Mouse (Mus musculus) limb, embryonic 15.5 days (tissue): ENCODE measurements around the gene Tmem189. TPM values are rescaled to one million over a fixed set of nuclear protein-coding genes. Genes with fewer than 3 reads are reported as not detected.
"Not testable (repeated sequence)": the region's sequence is repeated elsewhere in the genome, so short reads cannot be mapped to it uniquely, and the experiment has no call there.

ENCODE experiments used
- ATAC-seq: fragments of 200-750 bp; cut with Nextera tagmentation; 2 replicates; pipeline ENCODE4 v1.8.0; 2017; ENCODE audit warnings: low read depth, moderate TSS enrichment; ENCODE audit not compliant: insufficient number of reproducible peaks, low FRiP score, low TSS enrichment
- H3K27ac ChIP-seq: fragments of 300-500 bp; sonication (generic); 2 replicates; pipeline ENCODE4 v1.5.1; 2015; ENCODE audit warnings: moderate library complexity, mild to moderate bottlenecking, inconsistent platforms
- H3K27me3 ChIP-seq: fragments of 300-500 bp; sonication (generic); 2 replicates; pipeline ENCODE4 v1.6.1; 2015; ENCODE audit warnings: inconsistent platforms
- H3K36me3 ChIP-seq: fragments of 300-500 bp; sonication (generic); 2 replicates; pipeline ENCODE4 v1.6.1; 2015; ENCODE audit warnings: inconsistent platforms
- H3K4me1 ChIP-seq: fragments of 300-500 bp; sonication (generic); 2 replicates; pipeline ENCODE4 v1.6.1; 2015; ENCODE audit warnings: inconsistent platforms
- H3K4me2 ChIP-seq: fragments of 300-500 bp; sonication (generic); 2 replicates; pipeline ENCODE4 v1.6.1; 2015; ENCODE audit warnings: mild to moderate bottlenecking, inconsistent platforms
- H3K4me3 ChIP-seq: fragments of 300-500 bp; sonication (generic); 2 replicates; pipeline ENCODE4 v1.5.1; 2015; ENCODE audit warnings: mild to moderate bottlenecking, inconsistent platforms
- H3K9ac ChIP-seq: fragments of 300-500 bp; sonication (generic); 2 replicates; pipeline ENCODE4 v1.6.1; 2015; ENCODE audit warnings: inconsistent platforms
- H3K9me3 ChIP-seq: fragments of 300-500 bp; sonication (generic); 2 replicates; pipeline ENCODE4 v1.6.1; 2016; ENCODE audit warnings: inconsistent platforms
- WGBS: fragments of 180-500 bp; shearing (Covaris S2); methylation state at CpG from one replicate; pipeline ENCODE4 v1.1.7; 2015; 5-methylcytosine and 5-hydroxymethylcytosine counted together
- polyA plus RNA-seq: library from polyadenylated mRNA; unstranded; fragments of >200 nt; fragmentation: Nextera tagmentation; extraction: Ambion mirVana; gene quantifications from 2 replicates; pipeline ENCODE4 v1.2.1, GENCODE M21; 2015

The Tmem189 gene
- polyA plus RNA-seq, 1 experiment from 2014 or later = 36.2 TPM

DNA sequence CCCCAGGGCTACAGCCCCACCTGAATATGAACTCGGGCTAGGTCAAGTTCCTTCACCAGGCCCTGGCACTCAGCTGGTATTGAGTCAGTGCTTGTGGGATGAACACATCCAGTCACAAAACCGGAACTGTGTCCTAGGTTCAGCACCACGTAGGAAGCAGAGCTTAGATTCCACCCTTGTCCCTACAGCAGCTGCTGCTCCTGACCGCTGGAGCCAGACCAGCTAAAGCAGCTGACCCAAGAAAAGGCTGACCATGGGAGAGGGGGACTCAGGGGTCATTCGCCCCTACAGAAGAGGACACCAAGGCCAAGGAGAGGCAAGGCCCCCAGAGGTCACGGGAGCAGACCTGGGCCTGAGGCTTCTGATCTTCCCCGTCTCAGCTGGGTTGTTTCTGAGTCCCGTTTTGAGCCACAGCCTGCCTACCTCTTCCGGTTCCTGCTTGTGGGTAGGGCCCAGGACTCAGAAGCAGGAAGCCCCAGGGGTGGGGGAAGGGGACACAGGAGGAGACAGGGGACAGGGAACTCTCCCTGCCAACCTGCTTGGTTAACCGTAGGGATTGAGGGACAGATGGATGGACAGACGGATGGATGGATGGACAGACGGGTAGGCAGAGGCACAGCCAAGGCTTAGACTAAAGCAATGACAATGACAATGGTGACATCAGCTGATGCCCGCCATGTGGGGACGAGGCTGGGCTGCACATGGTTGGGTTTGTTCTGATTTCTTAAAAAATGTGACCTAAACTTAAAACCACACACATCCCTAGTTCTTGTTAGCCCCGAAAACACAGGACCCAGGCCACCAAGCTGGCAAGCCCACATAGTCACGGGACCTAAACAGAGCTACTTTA lies 32.8 kb downstream of the Tmem189 start:
- Histone ChIP-seq H3K27me3 (no peaks in the 10 kb centered on the region), H3K4me1 (peaks cover 40% of the 10 kb centered on the region), H3K27ac (peak overlapping the region; percentile 12; the same call in 1 of the 2 replicates), H3K4me3 (no peak overlapping the region), H3K36me3 (peaks cover 32% of the 10 kb centered on the region), H3K9me3 (no peaks in the 10 kb centered on the region), H3K9ac (no peak overlapping the region), H3K4me2 (no peak overlapping the region)
- no peak for ATAC-seq
- WGBS = 81% methylated on average over 16 of the region's 16 CpGs

DNA sequence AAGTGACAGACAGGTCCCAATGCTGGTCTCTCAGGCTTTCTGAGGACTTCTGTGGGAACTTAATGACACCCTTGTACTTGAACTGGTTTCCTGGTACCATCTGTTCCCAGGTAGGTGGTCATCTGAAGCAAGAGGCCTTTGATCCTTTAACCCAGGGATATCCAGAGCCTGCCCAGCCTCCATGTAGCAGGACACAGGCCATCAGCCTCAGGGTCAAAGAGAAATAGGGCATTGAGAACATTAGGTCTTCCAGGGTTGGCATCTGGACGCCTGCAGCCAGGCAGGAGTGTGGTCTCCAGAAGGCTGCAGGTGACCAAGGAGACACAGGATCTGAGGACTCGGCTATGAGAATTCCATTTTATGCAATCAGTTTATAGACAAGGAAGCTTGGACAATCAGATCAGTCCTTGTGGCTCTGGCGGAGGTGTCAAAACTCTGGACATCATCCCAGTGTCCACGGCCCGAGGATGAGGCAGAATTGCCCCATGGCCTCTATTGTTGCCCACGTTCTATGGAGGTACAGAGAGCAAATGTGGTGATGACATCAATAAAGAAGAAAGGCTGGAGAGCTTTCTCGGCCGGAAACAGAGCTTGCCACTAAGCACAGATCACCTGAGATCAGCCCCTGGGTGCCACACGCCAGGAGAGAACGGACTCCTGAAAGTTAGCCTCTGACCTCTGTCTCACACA lies 34.6 kb downstream of the Tmem189 start:
- H3K9me3 ChIP-seq = no peaks in the 10 kb centered on the region
- H3K4me1 ChIP-seq = peaks cover 28% of the 10 kb centered on the region
- H3K4me2 ChIP-seq = no peak overlapping the region
- H3K4me3 ChIP-seq = no peak overlapping the region
- H3K27ac ChIP-seq = no peak overlapping the region
- H3K36me3 ChIP-seq = peaks cover 48% of the 10 kb centered on the region
- 87% methylated on average over 10 of the region's 10 CpGs for WGBS
- no peak for ATAC-seq
- H3K9ac ChIP-seq = no peak overlapping the region
- H3K27me3 ChIP-seq = no peaks in the 10 kb centered on the region

DNA sequence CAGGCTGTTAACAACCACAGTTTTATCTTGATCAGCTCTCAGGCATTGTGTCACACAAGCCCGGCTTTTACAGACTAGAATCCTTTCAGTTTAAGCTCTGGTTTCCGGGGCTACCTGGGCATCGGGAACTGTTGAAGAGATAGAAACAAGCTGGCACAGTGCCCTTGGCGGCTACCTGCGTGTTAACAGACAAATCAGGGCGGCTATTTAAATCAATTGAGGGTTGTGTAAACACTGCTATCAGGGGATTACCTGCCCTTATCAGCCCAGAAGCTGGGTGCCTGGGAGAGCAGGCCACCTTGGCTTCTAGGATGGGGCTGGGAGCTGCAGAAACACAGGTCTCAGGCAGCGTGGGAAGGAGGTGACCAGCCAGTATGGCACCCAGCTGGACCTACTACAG lies 36.9 kb downstream of the Tmem189 start:
- Histone ChIP-seq H3K9ac (no peak overlapping the region), H3K4me3 (no peak overlapping the region), H3K27ac (no peak overlapping the region), H3K36me3 (peaks cover 71% of the 10 kb centered on the region), H3K4me1 (peaks cover 10% of the 10 kb centered on the region; the same call in 1 of the 2 replicates), H3K9me3 (no peaks in the 10 kb centered on the region), H3K27me3 (no peaks in the 10 kb centered on the region), H3K4me2 (no peak overlapping the region)
- 88% methylated on average over 7 of the region's 7 CpGs for whole genome bisulfite sequencing
- no peak for ATAC-seq

DNA sequence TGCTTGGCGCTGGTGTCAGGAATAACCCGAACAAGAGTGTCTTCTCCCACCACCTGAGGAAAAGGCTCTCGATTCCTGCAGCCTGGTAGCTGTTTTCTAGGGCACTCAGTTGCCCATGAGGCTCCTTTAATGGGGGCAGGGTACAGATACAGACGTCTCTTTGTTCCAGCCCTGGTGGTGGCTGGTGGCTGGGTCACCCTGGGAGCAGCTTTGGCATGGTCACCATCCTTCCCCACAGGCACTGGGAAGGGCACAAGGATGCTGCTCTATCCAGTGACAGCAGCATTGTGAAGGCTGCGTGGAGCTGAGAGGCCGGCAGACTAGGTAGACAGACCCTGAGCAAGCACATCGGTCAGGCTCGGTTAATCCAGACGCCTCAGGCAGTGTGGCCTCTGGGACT lies 38.0 kb downstream of the Tmem189 start:
- Histone ChIP-seq H3K4me2 (no peak overlapping the region), H3K27me3 (no peaks in the 10 kb centered on the region), H3K27ac (no peak overlapping the region), H3K9ac (no peak overlapping the region), H3K36me3 (peaks cover 76% of the 10 kb centered on the region), H3K4me1 (peaks cover 4% of the 10 kb centered on the region; the same call in 1 of the 2 replicates), H3K4me3 (no peak overlapping the region), H3K9me3 (no peaks in the 10 kb centered on the region)
- WGBS = 86% methylated on average over 9 of the region's 9 CpGs
- no peak for ATAC-seq

DNA sequence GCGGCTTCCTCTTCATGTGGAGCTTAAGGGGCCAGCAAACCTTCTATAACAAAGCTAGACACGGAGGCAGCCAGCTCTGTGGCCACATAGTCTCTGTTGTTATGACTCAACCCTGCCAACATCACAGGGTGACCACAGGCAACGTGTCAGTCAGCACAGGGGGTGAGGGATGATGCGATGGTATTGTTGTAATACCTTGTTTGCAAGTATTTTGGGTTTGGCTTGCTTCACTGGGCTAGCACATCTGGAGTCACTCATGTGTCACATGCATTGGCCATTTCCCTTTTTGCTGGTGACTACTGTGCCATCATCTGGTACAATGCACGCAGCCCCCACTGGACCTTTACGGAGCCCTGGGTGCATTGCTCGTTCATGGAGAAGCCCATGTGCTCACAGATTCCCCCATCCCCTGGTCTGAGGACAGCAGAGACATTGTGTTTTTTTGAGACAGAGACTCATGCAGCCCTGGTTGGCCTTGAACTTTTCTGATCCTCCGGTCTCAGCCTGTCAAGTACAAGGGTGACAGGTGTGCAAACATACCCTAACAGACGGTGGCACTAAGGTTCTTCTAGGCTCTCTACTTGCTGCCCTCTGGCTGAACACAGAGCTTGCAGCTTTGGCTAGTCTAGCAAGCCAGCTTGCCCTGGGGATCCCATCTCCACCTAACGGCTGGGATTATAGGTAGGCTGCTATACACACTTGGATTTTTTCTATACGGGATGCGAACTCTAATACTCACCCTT lies 40.2 kb downstream of the Tmem189 start:
- no peak overlapping the region for H3K9ac ChIP-seq
- no peak overlapping the region for H3K27ac ChIP-seq
- 0 out of 2 replicates have a peak, but pooled peaks cover 3% of the 10 kb centered on the region for H3K4me1 ChIP-seq
- peaks cover 90% of the 10 kb centered on the region for H3K36me3 ChIP-seq
- no peak overlapping the region for H3K4me3 ChIP-seq
- H3K27me3 ChIP-seq = no peaks in the 10 kb centered on the region
- H3K9me3 ChIP-seq = no peaks in the 10 kb centered on the region
- WGBS = 84% methylated on average over 12 of the region's 12 CpGs
- no peak overlapping the region for H3K4me2 ChIP-seq
- no peak for ATAC-seq

DNA sequence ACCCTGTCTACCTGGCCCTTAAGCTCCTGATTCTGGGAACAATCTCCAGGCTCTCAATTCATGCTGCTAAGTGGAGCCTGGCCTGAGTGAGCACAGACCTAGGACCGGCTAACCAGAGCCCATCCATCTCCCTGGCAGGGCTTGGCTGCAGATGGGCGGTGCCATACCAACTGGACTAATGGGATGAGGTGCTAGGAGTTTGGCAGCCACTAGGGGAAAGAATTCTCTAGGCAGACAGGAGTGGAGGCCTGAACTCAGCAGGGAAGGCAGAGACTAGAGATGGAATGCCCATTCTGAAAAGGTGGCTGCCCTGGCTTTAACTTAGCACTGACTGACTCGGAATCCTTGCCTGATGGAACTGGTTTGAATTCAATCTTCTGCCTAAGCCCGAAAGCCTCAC lies 43.2 kb downstream of the Tmem189 start:
- Histone ChIP-seq H3K4me3 (no peak overlapping the region), H3K4me2 (no peak overlapping the region), H3K4me1 (no peaks in the 10 kb centered on the region), H3K9ac (no peak overlapping the region), H3K9me3 (no peaks in the 10 kb centered on the region), H3K27ac (no peak overlapping the region), H3K36me3 (peaks cover 77% of the 10 kb centered on the region), H3K27me3 (no peaks in the 10 kb centered on the region)
- no peak for ATAC-seq
- WGBS = 58% methylated on average over 4 of the region's 4 CpGs

DNA sequence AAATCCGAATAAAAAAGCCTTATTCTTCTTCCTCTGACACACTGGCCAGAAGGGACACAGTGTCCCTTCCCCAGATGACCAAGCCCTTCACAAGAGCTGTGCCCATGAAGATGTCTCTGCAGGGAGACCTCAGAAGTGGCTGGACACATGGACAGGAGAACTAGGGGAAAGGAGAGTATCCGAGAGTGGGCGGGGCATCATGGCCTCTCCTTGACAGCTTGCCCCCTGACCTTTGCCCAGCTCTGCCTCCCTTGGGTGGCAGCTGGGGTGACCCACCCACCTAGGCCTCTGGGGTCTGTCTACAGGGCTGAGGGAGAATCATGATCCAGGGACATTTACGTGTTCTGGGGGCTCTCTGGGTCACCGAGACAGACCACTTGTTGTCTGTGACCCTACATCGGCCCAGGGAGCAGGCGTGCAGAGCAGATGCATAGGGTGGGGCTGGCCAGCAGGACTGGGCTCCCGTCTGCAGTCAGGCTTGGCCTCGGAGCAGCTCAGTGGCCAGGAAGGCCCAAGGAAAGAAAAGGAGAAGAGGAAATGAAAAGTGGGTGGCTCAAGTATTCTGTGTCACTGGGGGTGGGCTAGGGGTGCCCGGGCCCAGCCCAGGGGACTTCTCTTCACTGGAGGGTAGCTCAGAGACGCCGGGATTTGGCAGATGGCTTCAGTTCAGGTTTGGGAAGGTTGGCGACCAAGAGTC lies 46.1 kb downstream of the Tmem189 start:
- H3K9ac ChIP-seq, H3K4me2 ChIP-seq, H3K4me1 ChIP-seq, H3K9me3 ChIP-seq, H3K27me3 ChIP-seq, H3K4me3 ChIP-seq, H3K27ac ChIP-seq: not testable (repeated sequence)
- peaks cover 51% of the 10 kb centered on the region for H3K36me3 ChIP-seq
- ATAC-seq = peak; percentile 8; the same call in 1 of the 2 replicates
- WGBS = 82% methylated on average over 13 of the region's 13 CpGs

DNA sequence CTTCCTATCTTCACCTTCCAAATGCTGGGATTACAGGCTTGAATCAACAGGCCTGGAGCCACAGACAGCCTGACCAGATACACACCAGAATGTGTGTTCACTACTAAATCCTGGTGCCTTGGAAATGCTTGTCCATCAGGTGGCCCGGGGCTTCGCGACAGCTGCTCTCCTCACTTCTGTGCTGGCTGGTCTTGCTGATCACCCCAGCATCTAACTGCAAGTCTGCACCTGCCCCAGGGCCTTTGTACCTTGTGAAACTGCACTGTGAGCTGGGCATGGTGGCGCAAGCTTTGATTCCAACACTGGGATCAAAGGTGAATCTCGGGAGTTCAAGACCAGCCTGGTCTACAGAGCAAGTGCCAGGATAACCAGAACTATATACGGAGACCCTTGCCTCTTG lies 47.5 kb downstream of the Tmem189 start:
- Histone ChIP-seq H3K4me2 (no peak overlapping the region), H3K36me3 (peaks cover 40% of the 10 kb centered on the region), H3K9ac (no peak overlapping the region), H3K27ac (no peak overlapping the region), H3K4me3 (no peak overlapping the region), H3K9me3 (no peaks in the 10 kb centered on the region), H3K27me3 (no peaks in the 10 kb centered on the region), H3K4me1 (no peaks in the 10 kb centered on the region)
- WGBS = 78% methylated on average over 6 of the region's 6 CpGs
- no peak for ATAC-seq

DNA sequence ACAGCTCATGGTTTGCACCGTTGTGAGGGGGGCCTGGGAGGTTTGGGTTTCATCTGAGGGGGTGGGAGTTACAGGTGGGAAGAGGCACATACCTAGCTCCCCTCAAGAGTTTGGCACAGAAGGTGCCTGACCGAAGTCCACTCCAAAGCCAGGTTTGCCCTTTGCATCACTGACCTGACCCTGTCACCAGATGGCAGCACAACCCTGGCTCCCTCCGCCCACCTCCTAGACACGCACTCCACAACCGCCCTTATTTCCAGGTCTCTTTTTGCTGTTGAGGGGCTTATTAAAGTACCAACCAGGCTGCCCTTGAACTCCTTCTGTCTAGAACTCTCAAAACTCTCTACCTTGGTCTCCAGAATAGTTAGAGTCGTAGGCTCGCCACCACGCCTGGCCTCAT lies 48.3 kb downstream of the Tmem189 start:
- 51% methylated on average over 8 of the region's 8 CpGs for WGBS
- H3K27ac ChIP-seq = no peak overlapping the region
- no peak overlapping the region for H3K4me2 ChIP-seq
- H3K36me3 ChIP-seq = peaks cover 35% of the 10 kb centered on the region
- H3K9ac ChIP-seq = no peak overlapping the region
- H3K4me3 ChIP-seq = no peak overlapping the region
- no peaks in the 10 kb centered on the region for H3K27me3 ChIP-seq
- H3K4me1 ChIP-seq = no peaks in the 10 kb centered on the region
- ATAC-seq = no peak
- no peaks in the 10 kb centered on the region for H3K9me3 ChIP-seq

DNA sequence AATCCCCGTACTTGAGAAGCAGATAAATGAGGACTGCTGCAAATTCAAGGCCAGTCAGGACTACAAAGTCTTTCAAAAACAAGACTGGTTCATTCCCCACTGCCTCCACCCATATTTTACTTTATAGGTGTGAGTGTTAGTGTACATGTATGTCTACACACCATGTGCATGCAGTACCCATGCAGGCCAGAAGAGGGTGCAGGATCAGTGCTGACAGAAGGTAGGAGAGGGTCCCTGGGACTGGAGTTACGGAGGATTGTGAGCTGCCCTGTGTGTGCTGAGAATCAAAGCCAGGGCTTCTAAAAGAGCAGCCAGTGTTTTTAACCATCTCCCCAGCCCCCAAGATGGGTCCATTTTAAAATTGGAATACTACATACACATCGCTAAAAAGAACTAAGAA lies 49.3 kb downstream of the Tmem189 start:
- Histone ChIP-seq H3K4me3 (no peak overlapping the region), H3K9me3 (no peaks in the 10 kb centered on the region), H3K27me3 (no peaks in the 10 kb centered on the region), H3K27ac (no peak overlapping the region), H3K4me1 (no peaks in the 10 kb centered on the region), H3K9ac (no peak overlapping the region), H3K4me2 (no peak overlapping the region), H3K36me3 (peaks cover 25% of the 10 kb centered on the region)
- 89% methylated on average over 3 of the region's 3 CpGs for WGBS
- no peak for ATAC-seq

DNA sequence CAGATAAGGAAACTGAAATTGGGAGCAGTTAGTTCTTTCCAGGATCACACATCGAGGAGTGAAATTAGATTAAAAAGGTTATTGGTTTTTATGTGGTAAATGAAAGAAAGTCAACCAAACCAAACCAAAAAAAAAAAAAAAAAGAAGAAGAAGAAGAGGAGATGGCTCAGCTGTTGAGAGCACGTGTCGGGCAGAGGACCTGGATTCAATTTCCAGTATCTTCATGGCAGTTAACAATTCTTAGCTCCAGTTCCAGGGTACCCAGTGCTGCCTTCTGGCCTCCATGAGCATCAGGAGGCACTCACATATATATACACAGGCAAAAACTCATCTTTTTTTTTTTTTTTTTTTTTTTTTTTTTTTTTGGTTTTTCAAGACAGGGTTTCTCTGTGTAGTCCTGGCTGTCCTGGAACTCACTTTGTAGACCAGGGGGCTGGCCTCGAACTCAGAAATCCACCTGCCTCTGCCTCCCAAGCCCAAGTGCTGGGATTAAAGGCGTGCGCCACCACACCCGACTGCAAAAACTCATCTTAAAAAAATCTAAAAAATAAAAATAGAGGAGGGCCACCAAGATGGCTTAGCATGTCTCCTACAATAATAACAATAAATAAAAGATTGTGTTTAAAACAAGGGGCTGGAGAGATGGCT lies 54.6 kb downstream of the Tmem189 start:
- Histone ChIP-seq H3K9me3 (no peaks in the 10 kb centered on the region), H3K27me3 (no peaks in the 10 kb centered on the region), H3K9ac (no peak overlapping the region), H3K4me3 (peak overlapping the region; percentile 36), H3K4me2 (peak overlapping the region; percentile 63), H3K4me1 (peaks cover 31% of the 10 kb centered on the region), H3K27ac (peak overlapping the region; percentile 66), H3K36me3 (no peaks in the 10 kb centered on the region)
- ATAC-seq = no peak
- 76% methylated on average over 7 of the region's 7 CpGs for WGBS
